Mouse (Mus musculus) MEL (cell line): ENCODE measurements at regions not wholly inside any gene's neighbourhood (a gene's known extent, or its start where the extent isn't known, plus 50 kb on each side); places are given as distances from the start of the nearest gene placed in this dataset.

ENCODE experiments used
- DNase-seq: peaks from one replicate; pipeline ENCODE4 v3.0.0; 2011; ENCODE audit warnings: low read depth, low spot score
- H3K27ac ChIP-seq: 2 replicates; pipeline ENCODE4 v1.5.1; 2012; ENCODE audit warnings: low read depth, mild to moderate bottlenecking, control low read depth, low read length, moderate library complexity; ENCODE audit not compliant: control insufficient read depth
- H3K27me3 ChIP-seq, 2 experiments: fragments of 150-350 bp in 1 of 2; sonication (generic) in 1 of 2; 2 replicates each; pipeline ENCODE4 v1.6.1; 2012; ENCODE audit warnings: low read length in 2 of 2, mild to moderate bottlenecking in 2 of 2, improper control_type of control experiment in 1 of 2, moderate library complexity in 1 of 2; ENCODE audit not compliant: insufficient read depth in 2 of 2, control insufficient read depth in 1 of 2
- H3K36me3 ChIP-seq, 2 experiments: 2 replicates each; pipeline ENCODE4 v1.6.1; 2012 to 2014; ENCODE audit warnings: low read length in 2 of 2, improper control_type of control experiment in 1 of 2, inconsistent platforms in 1 of 2, mild to moderate bottlenecking in 1 of 2; ENCODE audit not compliant: insufficient read depth in 2 of 2, control insufficient read depth in 1 of 2
- H3K4me1 ChIP-seq, 2 experiments: fragments of 150-350 bp in 1 of 2; sonication (generic) in 1 of 2; 2 replicates each; pipeline ENCODE4 v1.6.1; 2012; ENCODE audit warnings: low read length in 2 of 2, improper control_type of control experiment in 1 of 2, mild to moderate bottlenecking in 1 of 2; ENCODE audit not compliant: insufficient read depth in 2 of 2, control insufficient read depth in 1 of 2
- H3K4me3 ChIP-seq, 2 experiments: fragments of 150-350 bp in 1 of 2; sonication (generic) in 1 of 2; 2 replicates each; pipeline ENCODE4 v1.5.1; 2012; ENCODE audit warnings: low read depth in 2 of 2, low read length in 2 of 2, mild to moderate bottlenecking in 2 of 2, moderate library complexity in 2 of 2, control low read depth in 1 of 2, improper control_type of control experiment in 1 of 2; ENCODE audit not compliant: control insufficient read depth in 1 of 2, insufficient read depth in 1 of 2
- H3K79me2 ChIP-seq: 2 replicates; pipeline ENCODE4 v1.6.1; 2012; ENCODE audit warnings: mild to moderate bottlenecking, low read length, moderate library complexity; ENCODE audit not compliant: control insufficient read depth, poor library complexity, insufficient read depth
- H3K9ac ChIP-seq: 2 replicates; pipeline ENCODE4 v1.6.1; 2012; ENCODE audit warnings: low read depth, mild to moderate bottlenecking, control low read depth, low read length, moderate library complexity; ENCODE audit not compliant: control insufficient read depth, poor library complexity, severe bottlenecking
- H3K9me3 ChIP-seq: fragments of 150-350 bp; sonication (generic); replicated peaks from 2 replicates; pipeline ENCODE4 v1.6.1; 2012; ENCODE audit warnings: mild to moderate bottlenecking, low read length, improper control_type of control experiment, moderate library complexity; ENCODE audit not compliant: insufficient read depth
- BHLHE40 ChIP-seq: IDR thresholded peaks from 2 replicates; pipeline ENCODE4 v1.6.1; 2012; ENCODE audit warnings: low read depth, mild to moderate bottlenecking, inconsistent platforms, low read length, improper control_type of control experiment, borderline replicate concordance
- CHD2 ChIP-seq: IDR thresholded peaks from 2 replicates; pipeline ENCODE4 v1.6.1; 2011; ENCODE audit warnings: low read length, improper control_type of control experiment
- CTCF ChIP-seq, 3 experiments: IDR thresholded peaks in 2 of 3; conservative IDR thresholded peaks in 1 of 3; 2 replicates each; pipeline ENCODE4 v1.5.1; 2011 to 2012; ENCODE audit warnings: low read length in 3 of 3, low read depth in 2 of 3, mild to moderate bottlenecking in 2 of 3, improper control_type of control experiment in 1 of 3, inconsistent platforms in 1 of 3, mixed read lengths in 1 of 3, moderate library complexity in 1 of 3; ENCODE audit not compliant: control insufficient read depth in 1 of 3, insufficient read depth in 1 of 3, poor library complexity in 1 of 3, severe bottlenecking in 1 of 3
- ELF1 ChIP-seq: IDR thresholded peaks from 2 replicates; pipeline ENCODE4 v1.6.1; 2014; ENCODE audit warnings: low read depth, mild to moderate bottlenecking, inconsistent platforms, low read length, improper control_type of control experiment, moderate library complexity
- EP300 ChIP-seq, 2 experiments: IDR thresholded peaks; 2 replicates each; pipeline ENCODE4 v1.6.1; 2011; ENCODE audit warnings: improper control_type of control experiment in 2 of 2, low read length in 2 of 2, low read depth in 1 of 2, mild to moderate bottlenecking in 1 of 2
- ETS1 ChIP-seq: IDR thresholded peaks from 2 replicates; pipeline ENCODE4 v1.6.1; 2012; ENCODE audit warnings: low read depth, mild to moderate bottlenecking, inconsistent platforms, low read length, improper control_type of control experiment, moderate library complexity
- GATA1 ChIP-seq: IDR thresholded peaks from 2 replicates; pipeline ENCODE4 v1.6.1; 2011; ENCODE audit warnings: low read depth, low read length, improper control_type of control experiment
- KAT2A ChIP-seq: conservative IDR thresholded peaks from 2 replicates; pipeline ENCODE4 v1.6.1; 2012; ENCODE audit warnings: low read depth, low read length, improper control_type of control experiment, inconsistent platforms
- MAFK ChIP-seq: IDR thresholded peaks from 2 replicates; pipeline ENCODE4 v1.6.1; 2011; ENCODE audit warnings: low read depth, mild to moderate bottlenecking, low read length, improper control_type of control experiment, borderline replicate concordance
- MEF2A ChIP-seq: IDR thresholded peaks from 2 replicates; pipeline ENCODE4 v1.6.1; 2014; ENCODE audit warnings: low read depth, mild to moderate bottlenecking, inconsistent platforms, low read length, improper control_type of control experiment; ENCODE audit not compliant: poor library complexity, insufficient replicate concordance, severe bottlenecking; ENCODE audit errors: extremely low read depth
- MXI1 ChIP-seq: IDR thresholded peaks from 2 replicates; pipeline ENCODE4 v1.6.1; 2011; ENCODE audit warnings: mild to moderate bottlenecking, low read depth, low read length, improper control_type of control experiment
- MYC ChIP-seq: IDR thresholded peaks from 2 replicates; pipeline ENCODE4 v1.6.1; 2011; ENCODE audit warnings: low read depth, mild to moderate bottlenecking, low read length, improper control_type of control experiment, moderate library complexity
- POLR2A ChIP-seq, 2 experiments: IDR thresholded peaks; 2 replicates each; pipeline ENCODE4 v1.6.1; 2011 to 2012; ENCODE audit warnings: low read length in 2 of 2, mild to moderate bottlenecking in 2 of 2, control low read depth in 1 of 2, improper control_type of control experiment in 1 of 2, low read depth in 1 of 2, moderate library complexity in 1 of 2; ENCODE audit not compliant: control insufficient read depth in 1 of 2, insufficient read depth in 1 of 2, poor library complexity in 1 of 2
- RAD21 ChIP-seq: IDR thresholded peaks from 2 replicates; pipeline ENCODE4 v1.6.1; 2011; ENCODE audit warnings: mild to moderate bottlenecking, low read depth, low read length, improper control_type of control experiment
- SIN3A ChIP-seq: IDR thresholded peaks from 2 replicates; pipeline ENCODE4 v1.6.1; 2012; ENCODE audit warnings: low read length, improper control_type of control experiment, inconsistent platforms
- TAL1 ChIP-seq: IDR thresholded peaks from 2 replicates; pipeline ENCODE4 v1.6.1; 2012; ENCODE audit warnings: mild to moderate bottlenecking, inconsistent platforms, low read length, moderate library complexity, mixed read lengths
- UBTF ChIP-seq: IDR thresholded peaks from 2 replicates; pipeline ENCODE4 v1.6.1; 2012; ENCODE audit warnings: low read depth, mild to moderate bottlenecking, inconsistent platforms, low read length, improper control_type of control experiment, moderate library complexity, borderline replicate concordance; ENCODE audit not compliant: insufficient read depth
- USF2 ChIP-seq, 2 experiments: IDR thresholded peaks; 2 replicates each; pipeline ENCODE4 v1.6.1; 2011 to 2012; ENCODE audit warnings: improper control_type of control experiment in 2 of 2, low read length in 2 of 2, borderline replicate concordance in 1 of 2, inconsistent platforms in 1 of 2, low read depth in 1 of 2, mild to moderate bottlenecking in 1 of 2; ENCODE audit not compliant: insufficient read depth in 1 of 2
- ZC3H11A ChIP-seq: IDR thresholded peaks from 2 replicates; pipeline ENCODE4 v1.6.1; 2012; ENCODE audit warnings: low read depth, mild to moderate bottlenecking, inconsistent platforms, low read length, improper control_type of control experiment
- ZKSCAN1 ChIP-seq: IDR thresholded peaks from 2 replicates; pipeline ENCODE4 v1.6.1; 2012; ENCODE audit warnings: low read depth, mild to moderate bottlenecking, inconsistent platforms, low read length, improper control_type of control experiment, moderate library complexity
- ZMIZ1 ChIP-seq: IDR thresholded peaks from 2 replicates; pipeline ENCODE4 v1.6.1; 2012; ENCODE audit warnings: low read depth, mild to moderate bottlenecking, inconsistent platforms, low read length, improper control_type of control experiment, moderate library complexity

DNA sequence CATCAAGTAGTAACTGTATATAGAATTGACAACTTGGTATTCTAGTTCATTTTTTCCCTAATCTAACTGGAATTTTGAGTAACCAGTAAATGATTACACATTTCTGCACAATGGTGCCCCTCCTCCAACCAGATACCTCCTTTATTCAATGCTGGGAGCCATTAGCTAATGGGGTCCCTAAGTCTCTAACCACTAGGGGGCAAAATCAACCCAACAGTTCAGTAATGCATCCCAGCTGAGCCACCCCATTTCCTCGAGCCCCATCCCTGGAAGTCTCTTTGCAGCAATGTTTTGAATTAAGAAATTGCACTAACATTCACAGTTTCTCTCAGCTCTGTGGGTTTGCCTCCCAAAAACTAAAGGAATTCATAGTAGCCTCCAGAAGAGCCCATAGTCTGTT is 774.9 kb downstream of the 5730522E02Rik start:
- Histone ChIP-seq H3K27ac (no peak overlapping the region), H3K79me2 (no peaks in the 10 kb centered on the region), H3K9ac (no peak overlapping the region), H3K27me3 (no peaks in the 10 kb centered on the region), H3K4me3 (no peak overlapping the region), H3K36me3 (no peaks in the 10 kb centered on the region), H3K9me3 (no peaks in the 10 kb centered on the region), H3K4me1 (no peaks in the 10 kb centered on the region)
- TF ChIP-seq MXI1, result no peak
- peak in 1 of 3 experiments; percentile 10; a peak in 1 of 6 replicates for TF ChIP-seq CTCF (IDR thresholded peaks at IDR 0.05 in 2 of 3, conservative IDR thresholded peaks at IDR 0.05 in 1 of 3; ENCODE audit: control insufficient read depth in 1 of 3, insufficient read depth in 1 of 3, low read depth in 2 of 3, low read length in 3 of 3, poor library complexity in 1 of 3, severe bottlenecking in 1 of 3)
- no peak for DNase-seq

DNA sequence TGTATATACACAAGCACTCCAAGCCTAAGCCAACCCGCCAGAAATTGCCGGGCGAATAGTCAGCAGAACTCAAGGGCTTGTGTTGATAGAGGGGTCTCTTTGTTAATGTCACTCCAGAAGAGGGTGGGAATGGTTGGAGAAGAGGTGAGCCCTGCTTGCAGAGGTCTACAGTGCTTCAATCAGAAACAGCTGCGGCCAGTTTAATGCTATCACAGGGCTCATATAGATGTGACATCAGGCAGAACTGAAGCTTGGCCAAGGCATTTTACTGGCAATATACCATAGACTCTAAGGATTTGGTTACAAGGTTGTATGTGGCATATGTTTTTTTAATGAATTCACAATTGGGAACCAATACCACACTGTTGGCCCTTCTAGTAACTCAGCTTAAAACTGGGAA is 787.4 kb downstream of the 5730522E02Rik start:
- DNase-seq, result no peak
- no peaks in the 10 kb centered on the region for H3K36me3 ChIP-seq
- H3K9me3 ChIP-seq, result no peaks in the 10 kb centered on the region
- H3K4me1 ChIP-seq, result no peaks in the 10 kb centered on the region
- H3K27ac ChIP-seq, result no peak overlapping the region
- TF ChIP-seq UBTF, result no peak
- no peak for TF ChIP-seq ZMIZ1
- no peak for TF ChIP-seq SIN3A
- no peak for TF ChIP-seq POLR2A (IDR thresholded peaks at IDR 0.05; ENCODE audit: control insufficient read depth in 1 of 2, insufficient read depth in 1 of 2, low read depth in 1 of 2, low read length in 2 of 2, poor library complexity in 1 of 2)
- no peak for TF ChIP-seq TAL1
- no peak for TF ChIP-seq KAT2A
- no peak for TF ChIP-seq ZKSCAN1
- no peak for TF ChIP-seq BHLHE40
- no peak for TF ChIP-seq EP300 (IDR thresholded peaks at IDR 0.05; ENCODE audit: low read depth in 1 of 2, low read length in 2 of 2)
- TF ChIP-seq MYC, result no peak
- TF ChIP-seq CHD2, result no peak
- no peak for TF ChIP-seq USF2 (IDR thresholded peaks at IDR 0.05; ENCODE audit: borderline replicate concordance in 1 of 2, insufficient read depth in 1 of 2, low read depth in 1 of 2, low read length in 2 of 2)
- TF ChIP-seq MEF2A, result no peak
- no peak for TF ChIP-seq MAFK
- TF ChIP-seq ZC3H11A, result no peak
- TF ChIP-seq MXI1, result no peak
- TF ChIP-seq RAD21, result no peak
- TF ChIP-seq ELF1, result no peak
- no peak for TF ChIP-seq GATA1
- no peak for TF ChIP-seq ETS1
- H3K9ac ChIP-seq, result no peak overlapping the region
- H3K4me3 ChIP-seq, result no peak overlapping the region
- no peaks in the 10 kb centered on the region for H3K79me2 ChIP-seq
- no peaks in the 10 kb centered on the region for H3K27me3 ChIP-seq
